Mouse (Mus musculus) ES-E14 (cell line): ENCODE measurements around the gene Acvrl1. TPM values are rescaled to one million over a fixed set of nuclear protein-coding genes. Genes with fewer than 3 reads are reported as not detected.

Experiments
- DNase-seq: peaks from one replicate; pipeline ENCODE4 v3.0.0-alpha.2; 2013; ENCODE audit warnings: low read depth, low spot score
- H3K27ac ChIP-seq: 2 replicates; pipeline ENCODE4 v1.5.1; 2012; ENCODE audit warnings: low read depth, mild to moderate bottlenecking, low read length, moderate library complexity, mixed read lengths; ENCODE audit not compliant: poor library complexity, insufficient read depth, severe bottlenecking
- H3K36me3 ChIP-seq: 2 replicates; pipeline ENCODE4 v1.6.1; 2012; ENCODE audit warnings: mild to moderate bottlenecking, low read length, moderate library complexity, mixed read lengths; ENCODE audit not compliant: control insufficient read depth, poor library complexity, insufficient read depth, severe bottlenecking
- H3K4me1 ChIP-seq, 2 experiments: fragments of 150-350 bp in 1 of 2; sonication (generic) in 1 of 2; 2 replicates each; pipeline ENCODE4 v1.6.1; 2012; ENCODE audit warnings: low read length in 2 of 2, mild to moderate bottlenecking in 1 of 2, mixed read lengths in 1 of 2; ENCODE audit not compliant: control insufficient read depth in 2 of 2, insufficient read depth in 2 of 2, poor library complexity in 1 of 2
- H3K4me3 ChIP-seq, 2 experiments: fragments of 150-350 bp in 1 of 2; sonication (generic) in 1 of 2; 2 replicates each; pipeline ENCODE4 v1.5.1; 2012; ENCODE audit warnings: low read length in 2 of 2, low read depth in 1 of 2, mild to moderate bottlenecking in 1 of 2, mixed read lengths in 1 of 2; ENCODE audit not compliant: insufficient read depth in 1 of 2, poor library complexity in 1 of 2, severe bottlenecking in 1 of 2
- H3K9ac ChIP-seq: 2 replicates; pipeline ENCODE4 v1.6.1; 2012; ENCODE audit warnings: low read depth, mild to moderate bottlenecking, low read length, mixed read lengths; ENCODE audit not compliant: poor library complexity, insufficient read depth, severe bottlenecking
- H3K9me3 ChIP-seq: fragments of 150-350 bp; sonication (generic); 2 replicates; pipeline ENCODE4 v1.6.1; 2012; ENCODE audit warnings: low read depth, mild to moderate bottlenecking, low read length; ENCODE audit not compliant: control insufficient read depth, insufficient read depth
- CHD2 ChIP-seq: IDR thresholded peaks from 2 replicates; pipeline ENCODE4 v1.6.1; 2014; ENCODE audit warnings: mild to moderate bottlenecking, low read depth, low read length, inconsistent platforms
- HCFC1 ChIP-seq: IDR thresholded peaks from 2 replicates; pipeline ENCODE4 v1.6.1; 2012; ENCODE audit warnings: low read length, inconsistent platforms, borderline replicate concordance; ENCODE audit not compliant: insufficient read depth
- MAFK ChIP-seq: IDR thresholded peaks from 2 replicates; pipeline ENCODE4 v1.6.1; 2014; ENCODE audit warnings: mild to moderate bottlenecking, low read depth, low read length, inconsistent platforms; ENCODE audit not compliant: insufficient read depth
- ZC3H11A ChIP-seq: IDR thresholded peaks from 2 replicates; pipeline ENCODE4 v1.6.1; 2012; ENCODE audit warnings: low read depth, mild to moderate bottlenecking, inconsistent platforms, low read length, borderline replicate concordance
- ZNF384 ChIP-seq: IDR thresholded peaks from 2 replicates; pipeline ENCODE4 v1.6.1; 2012; ENCODE audit warnings: low read depth, low read length, inconsistent platforms
- in situ Hi-C, 2 experiments: fragments of 600-800 bp; cut with MboI; formaldehyde crosslinking; loops; one replicate each; pipeline ENCODE4 v1.15.1; 2025; ENCODE audit warnings: low sequenced_read_pairs in 2 of 2, inconsistent platforms in 1 of 2; ENCODE audit not compliant: unreplicated experiment in 2 of 2
- total RNA-seq: library from RNA; depleted of rRNA; stranded (reverse); fragments of 300-350 nt; gene quantifications from 2 replicates; pipeline ENCODE4 v1.2.3, GENCODE M21; 2012

The Acvrl1 gene
- total RNA-seq, 1 experiment, result 3.3 TPM

DNA sequence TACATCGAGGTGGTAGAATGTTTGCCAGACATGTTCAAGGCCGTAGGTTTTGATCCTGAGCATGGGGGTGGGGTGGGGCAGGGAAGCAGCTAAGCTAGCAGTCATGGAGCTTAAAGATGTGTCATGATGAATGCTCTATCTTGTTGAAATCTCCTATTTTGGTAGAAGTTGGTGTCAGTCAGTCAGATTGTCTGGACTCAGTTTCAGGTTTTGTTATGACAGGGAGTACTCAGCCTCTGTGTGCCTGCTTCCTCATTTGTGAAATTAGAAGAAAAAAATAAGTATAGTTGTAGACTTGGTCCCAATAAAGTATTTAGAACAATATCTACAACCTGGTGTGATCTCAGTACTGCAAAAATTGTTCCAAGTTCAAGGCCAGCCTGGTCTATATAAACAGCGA is 10.4 kb downstream of the Acvrl1 start:
- Histone ChIP-seq H3K27ac (no peak overlapping the region), H3K36me3 (no peaks in the 10 kb centered on the region), H3K4me1 (peaks cover 14 to 27% of the 10 kb centered on the region in 2 experiments), H3K4me3 (no peak overlapping the region), H3K9ac (no peak overlapping the region), H3K9me3 (no peaks in the 10 kb centered on the region)
- in situ Hi-C loops, result no loop called here
- DNase-seq, result no peak
- TF ChIP-seq ZC3H11A (no peak), HCFC1 (no peak), ZNF384 (no peak), MAFK (no peak), CHD2 (no peak)

DNA sequence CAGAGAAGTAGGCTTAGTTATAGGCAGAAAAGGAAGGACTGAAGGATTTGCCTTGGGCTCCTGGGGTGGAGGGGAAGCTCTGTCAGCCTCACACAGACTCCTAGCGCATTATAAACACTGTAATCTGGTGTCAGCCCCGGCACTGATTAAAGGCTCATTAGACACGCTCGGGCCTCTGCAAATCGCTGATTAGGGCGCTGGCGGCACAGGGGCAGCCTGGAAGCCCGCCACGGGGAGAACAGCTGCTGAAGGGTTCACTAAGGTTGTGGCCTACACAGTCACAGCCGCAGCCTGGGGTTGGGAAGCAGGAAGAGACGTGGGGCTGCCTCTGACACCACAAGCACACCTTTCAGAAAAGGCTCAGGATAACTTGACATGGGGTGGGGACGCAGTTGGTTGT is 11.6 kb downstream of the Acvrl1 start:
- Histone ChIP-seq H3K9ac (no peak overlapping the region; the same call in 1 of the 2 replicates), H3K4me3 (no peak overlapping the region), H3K36me3 (no peaks in the 10 kb centered on the region), H3K4me1 (peaks cover 20 to 26% of the 10 kb centered on the region in 2 experiments), H3K9me3 (no peaks in the 10 kb centered on the region), H3K27ac (no peak overlapping the region)
- no peak for DNase-seq
- TF ChIP-seq ZNF384 (no peak), MAFK (no peak), ZC3H11A (no peak), CHD2 (no peak), HCFC1 (no peak)
- in situ Hi-C loops, result no loop called here

- no peak for TF ChIP-seq ZC3H11A
- no peak for TF ChIP-seq ZNF384
- TF ChIP-seq CHD2, result no peak
- TF ChIP-seq MAFK, result no peak
- TF ChIP-seq HCFC1, result no peak
- H3K4me3 ChIP-seq, result peak overlapping the region in 1 of 2 experiments; percentile 46; a peak in 1 of 4 replicates
Measured at GRCm38 (mm10) chr15:101140587-101140986, 12.3 kb downstream of the Acvrl1 start.

GRCm38 (mm10) chr15:101141061-101141541 is 12.8 kb downstream of the Acvrl1 start:
- no peak for TF ChIP-seq CHD2
- no peak for TF ChIP-seq ZC3H11A
- no peak for TF ChIP-seq ZNF384
- TF ChIP-seq MAFK, result no peak
- TF ChIP-seq HCFC1, result no peak
- in situ Hi-C loops, result no loop called here
- no peak overlapping the region for H3K27ac ChIP-seq

More at GRCm38 (mm10) chr15:101140587-101140986, 12.3 kb downstream of the Acvrl1 start:
- DNase-seq, result no peak
- Histone ChIP-seq H3K9me3 (no peaks in the 10 kb centered on the region), H3K27ac (no peak overlapping the region), H3K36me3 (no peaks in the 10 kb centered on the region), H3K4me1 (peaks cover 20 to 28% of the 10 kb centered on the region in 2 experiments), H3K9ac (no peak overlapping the region)
- in situ Hi-C loops, result no loop called here

GRCm38 (mm10) chr15:101142672-101143071 is 14.3 kb downstream of the Acvrl1 start:
- H3K9me3 ChIP-seq, result no peaks in the 10 kb centered on the region
- no peak overlapping the region for H3K27ac ChIP-seq
- H3K4me3 ChIP-seq, result peak overlapping the region in 1 of 2 experiments; percentile 17; a peak in 1 of 4 replicates
- in situ Hi-C loops, result no loop called here
- H3K9ac ChIP-seq, result no peak overlapping the region
- TF ChIP-seq HCFC1 (no peak), ZNF384 (no peak), CHD2 (no peak)
- peaks cover 19 to 29% of the 10 kb centered on the region in 2 experiments for H3K4me1 ChIP-seq
- no peak for DNase-seq
- H3K36me3 ChIP-seq, result no peaks in the 10 kb centered on the region

More at GRCm38 (mm10) chr15:101141061-101141541, 12.8 kb downstream of the Acvrl1 start:
- no peaks in the 10 kb centered on the region for H3K9me3 ChIP-seq
- no peak for DNase-seq
- peak overlapping the region in 1 of 2 experiments; percentile 46; a peak in 1 of 4 replicates for H3K4me3 ChIP-seq
- no peak overlapping the region for H3K9ac ChIP-seq
- H3K4me1 ChIP-seq, result peaks cover 20 to 30% of the 10 kb centered on the region in 2 experiments
- no peaks in the 10 kb centered on the region for H3K36me3 ChIP-seq
